Mouse (Mus musculus) limb, embryonic 12.5 days (tissue): Measurements from ENCODE around the gene Kif24. TPM values are rescaled to one million over a fixed set of nuclear protein-coding genes. Genes with fewer than 3 reads are reported as not detected.

Source experiments
- ATAC-seq: fragments of 200-750 bp; cut with Nextera tagmentation; 2 replicates; pipeline ENCODE4 v1.8.0; 2017; ENCODE audit warnings: low read depth, moderate TSS enrichment; ENCODE audit not compliant: insufficient number of reproducible peaks, insufficient read depth, low FRiP score, low TSS enrichment
- H3K27ac ChIP-seq: fragments of 300-500 bp; sonication (generic); 2 replicates; pipeline ENCODE4 v1.5.1; 2016; ENCODE audit warnings: mild to moderate bottlenecking, moderate library complexity
- H3K27me3 ChIP-seq: fragments of 300-500 bp; sonication (generic); 2 replicates; pipeline ENCODE4 v1.6.1; 2016; ENCODE audit warnings: mild to moderate bottlenecking, moderate library complexity
- H3K36me3 ChIP-seq: fragments of 300-500 bp; sonication (generic); 2 replicates; pipeline ENCODE4 v1.6.1; 2016; ENCODE audit warnings: mild to moderate bottlenecking, moderate library complexity
- H3K4me1 ChIP-seq: fragments of 300-500 bp; sonication (generic); replicated peaks from 2 replicates; pipeline ENCODE4 v1.6.1; 2016
- H3K4me2 ChIP-seq: fragments of 300-500 bp; sonication (generic); 2 replicates; pipeline ENCODE4 v1.6.1; 2016; ENCODE audit warnings: mild to moderate bottlenecking, moderate library complexity
- H3K4me3 ChIP-seq: fragments of 300-500 bp; sonication (generic); replicated peaks from 2 replicates; pipeline ENCODE4 v1.5.1; 2016; ENCODE audit warnings: mild to moderate bottlenecking
- H3K9ac ChIP-seq: fragments of 300-500 bp; sonication (generic); replicated peaks from 2 replicates; pipeline ENCODE4 v1.6.1; 2016; ENCODE audit warnings: mild to moderate bottlenecking, moderate library complexity
- H3K9me3 ChIP-seq: fragments of 300-500 bp; sonication (generic); 2 replicates; pipeline ENCODE4 v1.6.1; 2016; ENCODE audit warnings: mild to moderate bottlenecking, moderate library complexity
- WGBS: fragments of 180-500 bp; shearing (Covaris S2); methylation state at CpG from one replicate; pipeline ENCODE4 v1.1.7; 2016; 5-methylcytosine and 5-hydroxymethylcytosine counted together
- polyA plus RNA-seq: library from polyadenylated mRNA; unstranded; fragments of >200 nt; fragmentation: Nextera tagmentation; extraction: Ambion mirVana; gene quantifications from 2 replicates; pipeline ENCODE4 v1.2.1, GENCODE M21; 2016

The Kif24 gene
- polyA plus RNA-seq, 1 experiment from 2014 or later, result 11.6 TPM

- peaks cover 54% of the 10 kb centered on the region for H3K27me3 ChIP-seq
- no peak overlapping the region for H3K9ac ChIP-seq
- H3K36me3 ChIP-seq, result no peaks in the 10 kb centered on the region
- ATAC-seq, result no peak
- H3K4me2 ChIP-seq, result no peak overlapping the region
- H3K9me3 ChIP-seq, result no peaks in the 10 kb centered on the region
- 73% methylated on average over 7 of the region's 7 CpGs for WGBS
- H3K4me1 ChIP-seq, result peaks cover 6% of the 10 kb centered on the region
- H3K4me3 ChIP-seq, result no peak overlapping the region
- no peak overlapping the region for H3K27ac ChIP-seq
Measured at GRCm38 (mm10) chr4:41492951-41493350, 28.3 kb upstream of the Kif24 start.

- Histone ChIP-seq H3K4me2 (peak overlapping the region; percentile 15; the same call in 1 of the 2 replicates), H3K9ac (no peak overlapping the region)
- 13% methylated on average over 6 of the region's 6 CpGs for WGBS
Measured at GRCm38 (mm10) chr4:41481601-41482017, 16.9 kb upstream of the Kif24 start.

DNA sequence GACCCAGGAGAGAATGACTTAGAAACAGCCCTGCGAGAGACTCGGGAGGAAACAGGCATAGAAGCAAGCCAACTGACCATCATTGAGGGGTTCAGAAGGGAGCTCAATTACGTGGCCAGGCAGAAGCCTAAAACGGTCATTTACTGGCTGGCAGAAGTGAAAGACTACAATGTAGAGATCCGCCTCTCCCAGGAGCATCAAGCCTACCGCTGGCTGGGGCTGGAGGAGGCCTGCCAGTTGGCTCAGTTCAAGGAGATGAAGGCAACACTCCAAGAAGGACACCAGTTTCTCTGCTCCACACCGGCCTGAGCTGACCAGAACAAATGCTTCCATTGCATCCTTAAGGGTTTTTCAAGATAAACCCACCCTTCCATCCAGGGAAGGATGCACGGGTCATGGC is 15.6 kb upstream of the Kif24 start:
- H3K4me3 ChIP-seq, result no peak overlapping the region
- H3K9me3 ChIP-seq, result no peaks in the 10 kb centered on the region
- no peak overlapping the region for H3K9ac ChIP-seq
- H3K4me1 ChIP-seq, result peaks cover 29% of the 10 kb centered on the region
- H3K27me3 ChIP-seq, result peaks cover 19% of the 10 kb centered on the region; the same call in 1 of the 2 replicates
- WGBS, result 83% methylated on average over 8 of the region's 8 CpGs
- ATAC-seq, result no peak
- H3K4me2 ChIP-seq, result no peak overlapping the region
- H3K36me3 ChIP-seq, result 0 out of 2 replicates have a peak, but pooled peaks cover 9% of the 10 kb centered on the region
- no peak overlapping the region for H3K27ac ChIP-seq

More at GRCm38 (mm10) chr4:41481601-41482017, 16.9 kb upstream of the Kif24 start:
- Histone ChIP-seq H3K27ac (peak overlapping the region; percentile 81), H3K9me3 (peaks cover 6% of the 10 kb centered on the region; the same call in 1 of the 2 replicates), H3K36me3 (0 out of 2 replicates have a peak, but pooled peaks cover 9% of the 10 kb centered on the region), H3K4me3 (no peak overlapping the region), H3K4me1 (peaks cover 29% of the 10 kb centered on the region), H3K27me3 (peaks cover 15% of the 10 kb centered on the region; the same call in 1 of the 2 replicates)
- ATAC-seq, result peak; percentile 87

GRCm38 (mm10) chr4:41479456-41479804 is 14.7 kb upstream of the Kif24 start:
- H3K9me3 ChIP-seq, result no peaks in the 10 kb centered on the region
- no peak for ATAC-seq
- no peak overlapping the region for H3K9ac ChIP-seq
- no peak overlapping the region for H3K4me2 ChIP-seq
- WGBS, result 36% methylated on average over 1 of the region's 1 CpGs
- H3K4me3 ChIP-seq, result no peak overlapping the region
- H3K36me3 ChIP-seq, result 0 out of 2 replicates have a peak, but pooled peaks cover 9% of the 10 kb centered on the region
- H3K4me1 ChIP-seq, result peaks cover 29% of the 10 kb centered on the region
- no peak overlapping the region for H3K27ac ChIP-seq
- peaks cover 15% of the 10 kb centered on the region; the same call in 1 of the 2 replicates for H3K27me3 ChIP-seq

GRCm38 (mm10) chr4:41478751-41479455 is 14.2 kb upstream of the Kif24 start:
- H3K9ac ChIP-seq, result no peak overlapping the region
- H3K27ac ChIP-seq, result no peak overlapping the region
- H3K36me3 ChIP-seq, result 0 out of 2 replicates have a peak, but pooled peaks cover 9% of the 10 kb centered on the region
- no peak for ATAC-seq
- H3K4me2 ChIP-seq, result no peak overlapping the region
- H3K9me3 ChIP-seq, result no peaks in the 10 kb centered on the region
- WGBS, result 72% methylated on average over 4 of the region's 4 CpGs
- H3K4me3 ChIP-seq, result no peak overlapping the region
- H3K4me1 ChIP-seq, result peaks cover 29% of the 10 kb centered on the region
- peaks cover 13% of the 10 kb centered on the region; the same call in 1 of the 2 replicates for H3K27me3 ChIP-seq

GRCm38 (mm10) chr4:41477648-41478160 is 13.0 kb upstream of the Kif24 start:
- Histone ChIP-seq H3K27ac (no peak overlapping the region), H3K4me2 (no peak overlapping the region), H3K4me1 (peaks cover 29% of the 10 kb centered on the region), H3K27me3 (peaks cover 13% of the 10 kb centered on the region; the same call in 1 of the 2 replicates), H3K36me3 (0 out of 2 replicates have a peak, but pooled peaks cover 9% of the 10 kb centered on the region), H3K9ac (no peak overlapping the region), H3K4me3 (no peak overlapping the region), H3K9me3 (no peaks in the 10 kb centered on the region)
- ATAC-seq, result no peak
- 79% methylated on average over 9 of the region's 9 CpGs for WGBS

GRCm38 (mm10) chr4:41471384-41471689 is 6.7 kb upstream of the Kif24 start:
- no peaks in the 10 kb centered on the region for H3K36me3 ChIP-seq
- no peaks in the 10 kb centered on the region for H3K9me3 ChIP-seq
- peaks cover 23% of the 10 kb centered on the region for H3K4me1 ChIP-seq
- H3K4me3 ChIP-seq, result no peak overlapping the region
- ATAC-seq, result no peak
- 0 out of 2 replicates have a peak, but pooled peaks cover 5% of the 10 kb centered on the region for H3K27me3 ChIP-seq
- no peak overlapping the region; the same call in 1 of the 2 replicates for H3K27ac ChIP-seq
- no peak overlapping the region for H3K9ac ChIP-seq
- no peak overlapping the region for H3K4me2 ChIP-seq
- WGBS, result 88% methylated on average over 1 of the region's 1 CpGs

DNA sequence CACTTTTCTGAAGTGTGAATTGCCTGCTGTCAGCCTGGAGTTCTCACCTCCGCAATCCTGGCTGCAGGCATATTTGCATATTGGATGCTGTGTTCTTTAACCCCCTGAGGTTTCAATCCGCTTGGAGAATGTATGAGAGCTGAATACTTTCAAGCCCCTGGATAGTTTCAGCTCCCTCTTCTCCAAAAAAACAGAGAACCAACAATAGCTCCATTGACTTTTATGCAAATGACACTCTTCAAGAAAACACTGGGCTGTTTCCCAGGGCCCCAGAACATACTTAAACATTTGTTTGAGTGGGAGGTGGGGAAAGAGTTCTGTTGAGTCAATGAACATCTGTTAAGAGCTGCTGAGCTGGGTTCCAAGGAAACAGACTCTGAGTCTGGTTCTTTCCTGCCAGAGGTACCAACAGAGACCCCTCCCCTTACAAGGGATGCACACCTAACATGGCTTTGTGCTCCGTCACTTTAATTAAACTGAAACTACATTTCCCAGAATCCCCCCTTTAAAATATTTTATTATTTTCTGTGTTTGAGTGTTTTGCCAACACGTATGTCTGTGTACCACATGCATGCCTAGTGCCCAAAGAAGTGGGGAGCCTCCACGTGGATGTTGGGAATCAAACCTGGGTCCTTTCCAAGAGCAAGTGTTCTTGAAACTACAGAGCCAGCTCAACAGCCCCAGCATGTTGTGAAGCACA is 6.1 kb upstream of the Kif24 start:
- no peak overlapping the region; the same call in 1 of the 2 replicates for H3K27ac ChIP-seq
- H3K9ac ChIP-seq, result no peak overlapping the region
- H3K4me1 ChIP-seq, result peaks cover 23% of the 10 kb centered on the region
- H3K4me3 ChIP-seq, result no peak overlapping the region
- no peak for ATAC-seq
- WGBS, result 36% methylated on average over 5 of the region's 5 CpGs
- no peak overlapping the region for H3K4me2 ChIP-seq
- 0 out of 2 replicates have a peak, but pooled peaks cover 5% of the 10 kb centered on the region for H3K27me3 ChIP-seq
- H3K36me3 ChIP-seq, result no peaks in the 10 kb centered on the region
- H3K9me3 ChIP-seq, result no peaks in the 10 kb centered on the region

- no peak overlapping the region for H3K27ac ChIP-seq
- H3K9me3 ChIP-seq, result no peaks in the 10 kb centered on the region
- no peak overlapping the region for H3K9ac ChIP-seq
- 50% methylated on average over 7 of the region's 7 CpGs for WGBS
- H3K4me1 ChIP-seq, result peaks cover 23% of the 10 kb centered on the region
- no peak overlapping the region for H3K4me3 ChIP-seq
- H3K4me2 ChIP-seq, result no peak overlapping the region
- H3K36me3 ChIP-seq, result no peaks in the 10 kb centered on the region
- ATAC-seq, result no peak
- no peaks in the 10 kb centered on the region for H3K27me3 ChIP-seq
Measured at GRCm38 (mm10) chr4:41470051-41470683, 5.5 kb upstream of the Kif24 start.

GRCm38 (mm10) chr4:41469199-41469598 is 4.5 kb upstream of the Kif24 start:
- peak overlapping the region; percentile 36; the same call in 1 of the 2 replicates for H3K27ac ChIP-seq

More at GRCm38 (mm10) chr4:41469199-41469598, 4.5 kb upstream of the Kif24 start:
- Histone ChIP-seq H3K36me3 (no peaks in the 10 kb centered on the region), H3K4me3 (no peak overlapping the region), H3K9ac (no peak overlapping the region), H3K4me2 (0 out of 2 replicates have a peak overlapping the region, but pooled peaks have one; percentile 10), H3K9me3 (no peaks in the 10 kb centered on the region), H3K27me3 (no peaks in the 10 kb centered on the region), H3K4me1 (peaks cover 23% of the 10 kb centered on the region)
- ATAC-seq, result no peak
- WGBS, result 23% methylated on average over 10 of the region's 10 CpGs
